Mouse (Mus musculus): ENCODE measurements around the gene Ccn2.

Gene Ccn2

DNA sequence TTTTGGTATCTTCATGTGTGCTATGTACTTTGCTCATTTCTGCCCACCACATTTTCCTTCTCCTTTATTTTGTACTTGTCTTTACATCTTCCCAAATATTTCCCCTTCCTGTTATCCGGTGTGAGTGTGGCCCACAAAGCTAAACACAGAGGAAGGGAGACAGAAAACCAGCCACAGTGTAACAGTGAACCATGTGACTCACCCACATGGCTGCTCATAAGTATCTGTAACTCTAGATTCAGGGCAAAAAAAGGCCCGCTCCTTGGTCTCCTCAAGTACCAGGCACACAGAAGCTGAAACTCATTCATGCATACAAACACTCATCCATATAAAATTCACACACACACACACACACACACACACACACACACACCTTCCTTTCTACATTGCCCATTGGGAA is 7.8 kb downstream of the Ccn2 start:
- in situ Hi-C loops (cut with MboI, MseI) = no loop called here

DNA sequence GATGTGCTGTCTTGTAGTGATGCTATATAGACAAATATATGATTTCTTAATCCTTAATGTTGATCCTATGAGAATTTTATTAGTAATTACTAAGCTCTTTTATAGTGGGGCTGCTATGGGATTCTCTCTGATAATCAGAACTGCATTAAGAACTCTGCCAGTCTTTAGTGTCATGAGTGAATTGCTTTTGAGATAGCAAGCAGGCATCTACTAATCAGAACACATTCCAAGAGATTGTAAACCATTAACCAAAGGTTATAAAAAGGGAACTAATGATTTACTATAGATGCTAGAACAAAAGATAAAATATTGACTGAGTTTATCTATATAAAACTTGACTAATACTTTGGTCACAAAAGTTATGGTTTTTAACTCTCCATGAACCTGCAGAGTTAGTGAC is 8.5 kb downstream of the Ccn2 start:
- in situ Hi-C loops (cut with MboI, MseI) = no loop called here

DNA sequence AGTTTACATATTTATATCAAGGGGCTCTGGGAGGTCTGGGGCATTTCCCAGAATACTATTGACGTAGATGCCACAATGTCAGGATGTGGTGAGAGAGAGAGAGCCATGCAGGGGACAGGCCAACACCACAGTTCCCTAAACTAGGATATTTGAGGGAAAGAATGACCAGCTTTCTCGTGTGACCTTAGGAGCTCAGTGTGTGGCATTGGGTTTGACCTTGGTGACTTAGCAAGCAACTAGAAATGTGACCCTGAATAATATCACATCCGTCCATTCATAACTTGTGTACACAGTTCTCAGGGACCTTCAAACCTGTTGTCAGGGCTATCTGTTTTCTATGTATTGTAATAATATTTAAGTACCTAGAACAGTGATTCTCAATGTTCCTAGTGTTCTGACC is 13.9 kb downstream of the Ccn2 start:
- in situ Hi-C loops (cut with MboI, MseI) = no loop called here

DNA sequence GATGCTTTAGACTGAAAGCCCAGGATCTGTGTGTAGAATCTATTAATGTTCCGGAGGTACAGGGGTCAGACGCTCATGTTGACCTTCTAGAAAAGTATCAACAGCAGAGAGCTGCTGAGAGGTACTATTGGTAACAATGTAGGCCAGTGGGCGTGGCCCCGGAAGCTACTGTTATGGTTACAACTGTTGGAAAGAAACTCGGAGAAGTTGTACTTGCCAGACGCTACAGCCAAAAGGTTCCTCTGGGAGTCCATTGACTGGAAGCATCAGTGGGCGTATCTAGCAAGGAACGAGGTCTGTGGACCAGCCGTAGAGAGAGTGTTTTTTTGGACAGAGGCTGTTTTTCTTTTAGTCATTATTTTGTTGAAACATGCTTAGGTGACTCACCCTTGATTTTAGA is 14.5 kb downstream of the Ccn2 start:
- in situ Hi-C loops (cut with MboI, MseI) = loop anchor here in 1 of 2 experiments (10.0 kb wide), 1 partner anchor 275 kb away; no protein-coding TSS in a partner anchor

DNA sequence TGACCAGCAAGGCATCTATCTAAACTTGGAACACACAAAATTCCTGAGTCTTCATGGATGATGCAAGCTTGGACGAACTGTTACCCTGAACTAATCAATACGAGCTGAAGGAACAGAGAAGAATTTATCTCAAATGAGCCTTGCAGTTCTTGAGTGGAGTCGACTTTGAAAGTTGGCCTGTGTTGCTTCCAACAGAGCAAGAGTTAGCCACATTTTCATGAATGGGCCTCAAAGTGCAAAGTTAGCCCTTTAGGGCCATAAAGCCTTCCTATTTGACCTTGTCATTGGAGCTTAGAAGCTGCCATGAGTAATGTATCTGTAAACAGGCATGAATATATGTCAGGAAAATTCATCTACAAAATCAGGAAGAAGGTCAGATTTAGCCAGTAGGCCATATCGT is 19.5 kb downstream of the Ccn2 start:
- in situ Hi-C loops (cut with MboI, MseI) = loop anchor here in 1 of 2 experiments (10.0 kb wide), 1 partner anchor 280 kb away; no protein-coding TSS in a partner anchor

DNA sequence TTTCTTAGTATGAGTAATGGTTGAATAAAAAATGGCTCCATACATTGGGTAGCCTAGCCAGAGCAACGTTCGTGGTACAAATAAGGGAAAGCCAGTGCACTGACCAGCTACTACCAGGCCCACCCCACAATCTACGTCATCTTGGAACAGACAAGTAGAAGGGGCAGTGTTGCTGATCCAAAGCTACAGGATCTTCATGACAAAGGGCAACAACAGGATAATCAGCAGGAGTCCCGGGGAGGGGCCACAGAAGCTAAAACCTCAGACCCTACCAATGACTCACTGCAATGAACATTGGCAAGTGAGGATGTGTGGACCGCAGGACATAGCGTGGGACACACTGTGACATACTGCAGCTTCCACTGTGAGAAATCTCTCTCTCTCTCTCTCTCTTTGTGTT is 20.6 kb downstream of the Ccn2 start:
- in situ Hi-C loops (cut with MboI, MseI) = loop anchor here in 1 of 2 experiments (10.0 kb wide), 1 partner anchor 281 kb away; no protein-coding TSS in a partner anchor

DNA sequence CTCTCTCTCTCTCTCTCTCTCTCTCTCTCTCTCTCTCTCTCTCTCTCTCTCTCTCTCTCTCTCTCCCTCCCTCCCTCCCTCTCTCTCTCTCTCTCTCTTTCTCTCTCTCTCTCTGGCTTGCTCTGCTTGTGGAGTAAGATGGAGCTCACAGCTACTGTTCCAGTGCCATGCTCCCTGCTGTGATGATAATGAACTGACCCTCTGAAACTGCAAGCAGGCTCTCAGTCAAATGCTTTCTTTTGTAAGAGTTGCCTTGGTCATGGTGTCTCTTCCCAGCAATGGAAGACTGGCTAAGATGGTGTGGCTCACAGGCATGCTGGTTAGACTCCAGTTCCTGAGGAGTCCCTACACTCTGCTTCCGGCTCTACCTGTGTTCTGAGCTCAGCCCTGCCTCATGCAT is 21.3 kb downstream of the Ccn2 start:
- in situ Hi-C loops (cut with MboI, MseI) = loop anchor here in 1 of 2 experiments (10.0 kb wide), 1 partner anchor 282 kb away; no protein-coding TSS in a partner anchor

DNA sequence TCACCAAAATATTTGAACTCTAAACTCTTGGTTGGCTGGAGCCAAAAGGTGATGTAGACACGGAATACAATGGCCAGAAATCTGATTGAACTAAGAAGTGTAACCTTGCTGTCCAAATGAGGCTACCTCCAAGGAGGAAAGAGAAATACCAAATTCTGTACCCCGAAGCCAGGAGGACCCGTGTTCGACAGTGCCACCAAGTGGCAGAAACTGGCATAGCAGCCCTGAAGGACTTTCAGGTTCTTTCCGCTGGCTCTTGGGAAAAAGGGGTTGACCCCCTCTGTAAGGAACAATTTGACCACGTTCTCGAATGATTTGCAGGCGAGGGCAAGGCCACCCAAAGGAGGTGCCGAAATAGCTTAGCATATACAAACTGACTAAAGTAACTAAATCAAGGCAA is 26.3 kb downstream of the Ccn2 start:
- in situ Hi-C loops (cut with MboI, MseI) = no loop called here

DNA sequence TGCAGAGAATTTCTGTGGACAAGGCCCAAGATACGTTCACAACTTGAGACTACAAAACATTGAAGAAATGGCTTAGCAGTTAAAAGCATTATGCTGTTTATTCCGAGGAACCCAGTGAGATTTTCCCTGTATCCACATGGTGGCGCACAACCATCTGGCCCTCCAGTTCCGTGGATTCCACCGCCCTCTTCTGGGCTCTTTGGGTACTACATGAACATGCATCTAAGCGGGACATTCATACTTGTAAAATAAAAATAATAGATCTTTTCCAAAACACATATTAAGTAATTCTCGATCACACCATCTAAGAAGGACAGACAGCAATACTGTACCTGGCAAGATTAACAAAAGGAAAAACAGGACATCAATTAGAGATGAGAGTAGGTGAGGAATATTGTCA is 27.3 kb downstream of the Ccn2 start:
- in situ Hi-C loops (cut with MboI, MseI) = no loop called here

DNA sequence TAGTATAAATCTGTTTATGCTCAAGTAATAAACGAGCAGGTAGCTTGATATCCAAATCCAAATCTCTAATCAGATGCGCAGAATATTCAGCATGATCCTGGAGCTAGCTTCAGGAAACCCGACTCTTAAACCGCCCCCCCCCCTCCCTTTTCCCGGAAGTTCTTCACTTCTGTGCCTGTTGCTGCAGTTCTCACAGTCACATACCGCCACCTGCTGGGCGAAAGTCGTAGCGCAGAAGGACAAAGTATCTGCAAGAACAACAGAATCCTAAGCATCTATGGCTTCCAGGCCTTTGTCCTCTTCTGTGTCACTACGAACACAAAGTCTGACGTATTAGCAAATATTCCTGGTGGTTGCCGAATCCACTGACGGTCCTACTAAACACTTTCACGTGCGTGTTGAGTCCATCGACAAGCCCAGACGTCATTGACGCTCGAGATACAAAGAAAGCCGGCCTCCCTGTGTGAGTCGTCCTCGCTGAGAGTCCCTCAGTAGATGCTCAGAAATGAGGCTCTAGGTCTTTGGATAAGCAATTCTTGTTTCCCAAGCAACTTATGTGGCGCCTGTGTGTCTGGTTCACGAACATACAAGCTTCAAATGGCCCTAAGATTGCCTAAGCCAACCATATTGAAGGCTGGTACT is 29.9 kb downstream of the Ccn2 start:
- in situ Hi-C loops (cut with MboI, MseI) = no loop called here

DNA sequence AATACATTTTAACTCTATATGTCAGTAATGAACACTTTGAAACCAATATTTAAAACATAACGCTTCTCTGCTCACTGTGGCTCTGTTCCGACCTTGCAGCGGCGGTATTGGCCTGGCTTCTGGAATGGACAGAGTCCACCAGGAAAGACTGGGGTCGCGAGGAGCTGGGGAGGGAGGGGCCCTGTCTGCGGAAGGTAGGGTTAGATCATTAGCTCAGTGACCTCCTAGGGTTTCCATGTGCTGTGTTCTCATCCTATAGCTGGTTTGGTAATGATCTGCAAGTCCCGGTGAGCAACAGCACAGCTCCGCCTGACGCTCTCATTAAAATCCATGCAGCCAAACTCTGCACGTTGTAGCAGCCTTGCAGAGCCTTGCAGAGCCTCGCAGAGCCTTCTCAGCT is 32.0 kb downstream of the Ccn2 start:
- in situ Hi-C loops (cut with MboI, MseI) = no loop called here

DNA sequence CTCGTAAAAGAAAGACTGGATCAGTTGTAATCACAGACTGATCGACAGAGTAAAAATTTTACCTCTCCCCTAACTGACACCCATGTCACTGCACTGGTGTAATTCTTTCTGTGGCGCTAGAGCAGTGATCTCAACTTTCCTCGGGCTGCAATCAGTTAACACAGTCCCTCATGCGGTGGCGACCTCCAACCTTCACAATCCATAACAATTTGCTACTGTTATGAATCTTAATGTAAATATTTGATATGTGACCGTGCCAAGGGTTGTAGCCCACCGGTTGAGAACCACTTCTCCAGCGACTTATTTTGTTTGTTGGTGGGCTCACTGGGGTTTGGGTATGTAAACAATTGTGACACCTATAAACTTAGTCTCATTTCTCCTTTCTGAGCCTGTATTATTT is 33.2 kb downstream of the Ccn2 start:
- in situ Hi-C loops (cut with MboI, MseI) = no loop called here

DNA sequence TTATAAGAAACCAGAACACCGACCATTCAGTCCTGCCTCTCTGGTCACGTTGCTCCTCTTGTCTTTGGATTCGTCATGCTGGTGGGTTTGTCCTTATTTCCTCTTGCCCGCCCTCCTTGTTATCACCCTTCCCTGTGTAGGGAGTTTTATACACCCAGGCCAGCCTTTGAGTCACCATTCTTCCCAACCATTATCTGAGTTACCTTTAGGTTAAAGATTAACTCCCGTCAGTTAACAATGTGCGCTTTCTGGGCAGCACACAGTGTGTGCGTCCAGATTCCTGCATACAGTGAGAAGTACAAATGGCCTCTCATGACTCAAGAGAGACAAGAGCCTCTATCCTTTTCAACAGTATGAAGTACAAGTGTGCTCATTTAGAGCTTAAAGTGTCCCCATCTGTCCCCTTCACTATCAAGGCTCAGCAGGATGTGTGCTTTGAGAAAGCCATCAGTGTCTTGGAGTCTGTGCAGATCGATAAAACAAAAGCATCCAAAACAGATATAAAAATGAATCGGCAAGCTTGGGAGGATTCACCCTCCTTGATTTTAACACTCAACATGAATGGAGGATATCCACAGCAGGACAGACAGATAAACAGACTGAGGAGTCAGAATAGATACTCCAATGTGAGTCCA is 34.0 kb downstream of the Ccn2 start:
- in situ Hi-C loops (cut with MboI, MseI) = no loop called here

DNA sequence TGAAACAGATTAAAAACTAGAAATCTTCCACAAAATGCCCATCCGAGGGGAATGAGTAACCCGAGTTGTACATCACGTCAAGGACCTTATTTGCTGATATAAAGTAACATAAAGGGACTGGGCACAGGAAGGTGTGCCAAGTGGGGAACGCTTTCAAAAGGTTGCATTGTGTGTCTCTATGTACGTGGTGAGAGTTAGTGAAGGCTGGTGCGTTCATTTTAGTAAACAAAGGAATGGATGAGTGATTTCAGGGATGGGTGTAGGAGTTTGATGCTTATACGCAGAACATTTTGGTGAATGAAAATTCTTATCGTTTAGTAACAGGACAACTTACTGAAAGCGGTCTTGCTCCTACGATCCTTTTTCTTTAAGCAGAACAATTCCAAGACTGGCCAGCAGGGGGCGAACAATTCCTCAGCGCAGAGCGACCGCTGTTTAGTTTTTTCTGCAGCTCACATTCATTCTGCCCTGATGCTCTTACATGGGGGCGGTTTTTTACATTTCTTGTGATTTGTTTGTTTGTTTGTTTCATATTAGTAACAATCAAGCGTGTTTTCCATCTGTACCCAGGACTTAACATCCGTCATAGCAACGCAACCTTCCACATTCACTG is 35.3 kb downstream of the Ccn2 start:
- in situ Hi-C loops (cut with MboI, MseI) = loop anchor here (5.0 to 10.0 kb wide), 2 partner anchors 77 to 234 kb away; partner anchors contain the start of gene Med23 (in 1 of the 2)

DNA sequence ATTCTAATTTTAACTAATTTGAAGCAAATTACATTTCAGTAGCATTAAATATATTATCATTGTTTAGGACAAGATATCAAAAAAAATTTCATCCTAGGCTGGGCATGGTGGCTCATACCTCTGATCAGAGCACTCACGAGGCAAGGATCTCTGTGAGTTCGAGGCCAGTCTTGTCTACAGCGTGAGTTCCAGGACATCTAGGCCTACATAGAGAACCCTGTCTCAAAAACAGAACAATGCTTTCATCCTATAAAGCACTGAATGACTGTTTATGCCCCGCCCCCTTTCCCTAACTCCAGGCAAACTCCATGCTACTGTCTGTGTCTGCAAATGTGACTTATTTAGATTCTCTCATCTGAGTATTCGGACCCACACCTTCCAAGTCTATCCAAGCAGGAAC is 35.9 kb downstream of the Ccn2 start:
- in situ Hi-C loops (cut with MboI, MseI) = loop anchor here (5.0 to 10.0 kb wide), 2 partner anchors 76 to 234 kb away; partner anchors contain the start of gene Med23 (in 1 of the 2)

DNA sequence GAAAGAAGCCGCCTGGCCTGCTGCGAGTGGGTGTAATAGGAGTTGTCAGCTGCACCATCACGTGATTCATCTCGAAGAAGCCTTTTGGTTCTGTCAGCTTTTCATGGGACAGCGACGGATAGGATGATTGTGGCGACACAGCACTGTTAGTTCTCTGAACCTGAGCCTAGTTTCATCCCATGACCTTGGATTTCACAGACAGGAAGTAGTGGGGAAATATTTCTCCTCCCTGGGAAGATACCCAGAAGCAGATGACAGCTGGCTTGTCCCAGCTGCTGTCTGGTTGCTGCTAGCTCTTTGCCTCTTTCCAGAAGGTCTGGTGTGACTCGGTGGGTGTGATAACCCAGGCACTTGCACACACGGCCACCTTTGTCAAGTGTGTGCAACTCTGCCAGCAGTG is 39.0 kb downstream of the Ccn2 start:
- in situ Hi-C loops (cut with MboI, MseI) = loop anchor here (5.0 to 10.0 kb wide), 2 partner anchors 73 to 231 kb away; partner anchors contain the start of gene Med23 (in 1 of the 2)

DNA sequence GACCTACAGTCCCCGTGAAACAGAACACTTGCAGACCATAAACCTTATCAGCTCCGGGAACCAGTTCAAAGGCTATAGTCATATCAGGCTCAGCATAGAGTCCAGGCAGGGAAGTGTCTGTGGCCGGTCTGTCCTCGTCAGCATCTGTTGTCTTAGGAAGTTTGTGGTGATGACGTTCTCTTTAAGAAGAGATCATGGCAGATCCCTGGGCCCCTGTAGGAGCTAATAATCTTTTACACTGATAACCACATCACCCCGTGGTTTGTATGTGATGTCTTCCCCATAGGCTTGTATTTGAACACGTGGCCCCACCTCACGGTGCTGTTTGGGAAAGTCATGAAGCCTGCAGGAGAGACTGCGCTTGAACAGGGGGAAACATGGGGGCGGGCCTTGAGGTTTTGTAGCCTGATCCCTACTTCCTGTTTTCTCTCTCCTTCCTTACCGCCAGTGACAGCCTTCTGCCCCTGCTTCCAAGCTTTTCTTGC is 40.1 kb downstream of the Ccn2 start:
- in situ Hi-C loops (cut with MboI, MseI) = loop anchor here in 1 of 2 experiments (10.0 kb wide), 1 partner anchor 229 kb away; the partner anchor contains the start of gene Med23

DNA sequence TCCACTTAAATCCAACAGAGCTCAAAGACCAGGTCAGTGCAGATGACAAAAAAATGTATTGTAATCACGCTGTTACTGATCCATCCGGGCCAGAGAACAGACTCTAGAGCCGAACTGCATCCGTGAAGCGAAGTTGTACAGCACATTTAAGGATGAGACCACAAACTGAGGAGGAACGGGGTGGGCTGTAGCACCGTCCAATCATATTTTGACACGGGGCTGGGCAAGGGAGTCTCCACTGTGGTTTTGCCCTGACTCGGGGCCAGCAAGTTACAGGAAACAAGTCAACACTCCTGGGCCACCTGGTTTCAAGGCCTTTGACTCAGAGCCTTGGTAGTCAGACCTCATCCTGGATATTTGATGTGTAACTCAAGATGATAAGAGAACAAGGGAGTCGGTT is 40.6 kb downstream of the Ccn2 start:
- in situ Hi-C loops (cut with MboI, MseI) = loop anchor here in 1 of 2 experiments (10.0 kb wide), 1 partner anchor 229 kb away; the partner anchor contains the start of gene Med23

DNA sequence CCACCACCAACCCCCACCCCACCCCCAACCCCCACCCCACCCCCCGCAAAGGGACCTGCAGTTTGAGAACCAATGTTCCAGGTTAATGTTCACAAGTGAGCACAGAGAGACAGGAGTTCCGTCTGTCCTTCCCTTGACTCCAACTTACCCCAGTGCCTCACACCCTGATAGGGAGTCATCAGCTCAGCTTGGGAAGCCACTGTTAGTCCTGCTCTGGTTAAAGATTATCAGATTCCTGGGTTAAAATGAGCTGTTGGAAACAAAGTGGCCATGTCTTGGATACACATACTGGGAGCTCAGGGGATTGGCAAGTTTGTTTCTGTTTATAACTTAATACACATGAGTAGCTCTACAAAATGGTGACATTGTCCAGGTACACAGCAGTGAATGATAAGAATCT is 41.7 kb downstream of the Ccn2 start:
- in situ Hi-C loops (cut with MboI, MseI) = loop anchor here in 1 of 2 experiments (10.0 kb wide), 1 partner anchor 228 kb away; the partner anchor contains the start of gene Med23

DNA sequence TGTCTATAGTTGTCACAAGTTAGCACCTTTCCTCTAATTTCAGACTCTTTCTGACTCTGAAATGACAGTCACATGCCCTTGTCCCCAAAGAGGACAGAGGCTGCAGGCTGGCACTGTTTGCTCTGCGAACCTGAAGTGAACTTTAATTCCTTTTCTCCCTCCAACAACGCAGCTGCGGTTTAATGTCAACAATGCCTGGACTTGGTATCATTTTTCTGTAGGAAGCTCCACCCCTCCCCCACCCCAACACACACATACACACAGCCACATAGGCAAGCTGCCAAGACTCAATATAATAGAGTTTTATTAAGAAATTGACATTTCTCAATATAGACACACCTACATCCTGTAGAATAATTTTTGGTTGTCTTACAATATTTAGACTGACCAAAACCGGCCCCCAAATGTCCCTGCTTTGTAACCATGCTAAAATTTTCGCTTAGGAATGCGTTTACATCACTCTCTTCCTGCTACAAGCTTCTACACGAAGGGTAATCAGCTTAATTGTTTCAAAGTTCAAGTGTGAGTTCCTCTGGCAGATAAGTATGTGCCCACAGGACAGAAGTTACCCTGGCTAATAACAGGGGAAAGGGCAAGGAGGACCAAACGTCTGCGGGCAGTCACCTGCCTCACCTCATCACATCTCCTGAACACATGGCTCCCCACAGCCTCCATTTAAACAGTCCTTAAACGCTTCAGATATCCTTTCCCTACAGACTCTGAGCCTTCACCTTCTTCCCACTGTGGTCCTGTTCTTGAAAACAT is 43.2 kb downstream of the Ccn2 start:
- in situ Hi-C loops (cut with MboI, MseI) = loop anchor here in 1 of 2 experiments (10.0 kb wide), 1 partner anchor 226 kb away; the partner anchor contains the start of gene Med23

DNA sequence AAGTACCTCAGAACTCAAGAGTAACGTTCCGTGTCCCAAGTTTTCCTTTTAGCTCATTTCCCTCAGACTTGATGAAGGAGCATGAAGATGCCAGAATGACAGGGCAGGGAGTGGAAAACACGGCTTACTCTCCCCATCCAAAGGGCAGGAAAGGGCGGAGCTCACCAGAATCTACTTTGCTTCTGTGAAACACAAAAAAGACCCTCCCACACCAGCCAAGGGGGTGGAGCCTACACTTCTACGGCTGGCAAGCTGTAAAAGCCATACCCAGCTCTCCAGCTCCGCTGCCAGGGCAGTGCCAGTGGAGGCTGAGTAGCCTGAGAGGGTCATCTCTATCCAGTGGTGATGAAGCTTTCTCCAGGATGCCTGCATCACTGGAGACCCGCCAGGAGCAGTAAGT is 44.4 kb downstream of the Ccn2 start:
- in situ Hi-C loops (cut with MboI, MseI) = loop anchor here in 1 of 2 experiments (10.0 kb wide), 1 partner anchor 225 kb away; the partner anchor contains the start of gene Med23

All from T-helper 17 cell (primary cell).